27 mouse cellular contexts compared by ENCODE assay signal in the genomic region with DNA sequence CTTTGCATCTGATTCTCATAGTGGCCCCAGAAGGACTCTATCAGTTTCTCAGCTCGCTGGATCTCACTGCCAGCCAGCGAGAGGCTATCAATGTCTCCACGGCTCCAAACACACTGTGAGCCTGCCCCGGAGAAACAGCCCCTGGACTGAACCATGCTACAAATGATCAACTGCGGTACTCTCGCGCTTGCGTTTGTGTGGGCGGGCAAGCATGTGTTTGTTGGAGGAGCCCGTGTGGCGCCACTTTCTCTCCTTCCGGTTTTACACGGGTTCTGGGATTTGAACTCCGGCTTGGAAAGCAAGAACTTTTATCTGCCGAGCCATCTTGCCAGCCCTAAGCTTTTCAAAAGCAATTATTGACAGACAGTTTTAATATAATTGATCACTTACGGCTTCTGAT. TPM values are rescaled to one million over a fixed set of nuclear protein-coding genes. Genes with fewer than 3 reads are reported as not detected.
"Had no signal": no experiment of that assay in that cellular context is flagged by ENCODE, and none has a peak within 500 bp of the region (broad histone marks: within the 10 kb centered on the region; RNA-seq: fewer than 3 reads in every experiment).

No protein-coding gene starts in this region.

- H3K9ac ChIP-seq: heart, embryonic 12.5 days; hindbrain, embryonic 12.5 days; hindbrain, embryonic 14.5 days; limb, embryonic 12.5 days; liver, embryonic 13.5 days had no signal

- DNase-seq: gastrocnemius, adult 2 months; gastrocnemius, postnatal 10 days; gastrocnemius, postnatal 25 days; heart, adult 2 months; heart, postnatal 10 days; heart, postnatal 4 days; kidney, adult 18-20 months; kidney, adult 8-10 months; kidney, postnatal 10 days; kidney, postnatal 25 days; kidney, postnatal 4 days; liver; liver, embryonic 13.5 days had no signal

- ATAC-seq: hindbrain, embryonic 16.5 days; inflammation-experienced regulatory T-cells, adult 6 months; intestine, postnatal 0 days had no signal

- H3K4me3 ChIP-seq: gastrocnemius, adult 2 months; heart, adult 2 months; heart, embryonic 10.5 days; heart, embryonic 12.5 days; hindbrain, embryonic 10.5 days; hindbrain, embryonic 12.5 days; layer of hippocampus, adult 2 months; left cerebral cortex, adult 2 months; limb, embryonic 10.5 days; limb, embryonic 12.5 days; liver, embryonic 13.5 days had no signal

- H3K36me3 ChIP-seq: heart, embryonic 10.5 days; heart, embryonic 12.5 days; hindbrain, embryonic 10.5 days; hindbrain, embryonic 12.5 days; limb, embryonic 10.5 days; limb, embryonic 12.5 days; liver, embryonic 13.5 days had no signal

- H3K9me3 ChIP-seq: heart, embryonic 10.5 days; heart, embryonic 12.5 days; hindbrain, embryonic 10.5 days; hindbrain, embryonic 12.5 days; limb, embryonic 10.5 days; limb, embryonic 12.5 days; liver, embryonic 13.5 days had no signal

- H3K4me1 ChIP-seq: limb, embryonic 12.5 days had no signal

- H3K27ac ChIP-seq: gastrocnemius, adult 2 months; heart, adult 2 months; heart, embryonic 10.5 days; hindbrain, embryonic 10.5 days; hindbrain, embryonic 12.5 days; hindbrain, embryonic 14.5 days; layer of hippocampus, adult 2 months; left cerebral cortex, adult 2 months; limb, embryonic 10.5 days; limb, embryonic 12.5 days; liver, embryonic 13.5 days had no signal

- H3K4me2 ChIP-seq: heart, embryonic 12.5 days; hindbrain, embryonic 12.5 days; hindbrain, embryonic 14.5 days; limb, embryonic 12.5 days; liver, embryonic 11.5 days; liver, embryonic 13.5 days had no signal

RNA-seq across cellular contexts. Expression of a gene that starts 33.0 kb away (rescaled TPM):
- total RNA-seq: granulocyte monocyte progenitor cell, adult 5-6 weeks had no signal
